Mouse (Mus musculus) liver, postnatal 0 days (tissue): ENCODE results near the gene Tdrkh.

ENCODE experiments used
- CTCF ChIP-seq: sonication (generic); IDR thresholded peaks from 2 replicates; pipeline ENCODE4 v1.5.1; 2016; ENCODE audit warnings: antibody characterized with exemption, low read depth
- EP300 ChIP-seq: IDR thresholded peaks from 2 replicates; pipeline ENCODE4 v1.6.1; 2016; ENCODE audit warnings: antibody characterized with exemption, low read depth, mild to moderate bottlenecking

DNA sequence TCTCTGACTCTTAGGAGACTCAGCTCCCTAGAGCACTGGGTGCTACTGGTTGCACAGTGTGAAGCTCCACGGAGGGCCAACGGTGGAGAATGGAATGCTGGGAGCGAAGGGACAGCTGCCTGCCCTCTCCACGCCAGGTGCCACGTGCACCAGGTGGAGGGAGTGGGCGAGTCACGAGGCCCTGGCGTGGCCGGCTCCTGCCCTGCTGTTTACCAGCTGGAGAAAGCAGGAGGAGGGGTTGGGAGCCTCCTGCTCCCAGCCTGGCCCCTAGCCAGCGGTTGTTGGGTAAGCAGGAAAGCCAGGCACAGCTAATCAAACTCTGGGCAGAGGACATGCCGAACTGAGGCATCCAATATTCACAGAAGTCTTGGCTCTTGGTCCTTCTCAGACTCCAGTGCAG lies 41.4 kb upstream of the Tdrkh start:
- TF ChIP-seq CTCF (no peak), EP300 (no peak; the same call in 1 of the 2 replicates)
